Mouse (Mus musculus): ENCODE results near the gene Ano1.

Ano1 gene

GRCm38 (mm10) chr7:144696764-144697704 lies 54.7 kb downstream of the Ano1 start:
- no peak for DNase-seq

DNA sequence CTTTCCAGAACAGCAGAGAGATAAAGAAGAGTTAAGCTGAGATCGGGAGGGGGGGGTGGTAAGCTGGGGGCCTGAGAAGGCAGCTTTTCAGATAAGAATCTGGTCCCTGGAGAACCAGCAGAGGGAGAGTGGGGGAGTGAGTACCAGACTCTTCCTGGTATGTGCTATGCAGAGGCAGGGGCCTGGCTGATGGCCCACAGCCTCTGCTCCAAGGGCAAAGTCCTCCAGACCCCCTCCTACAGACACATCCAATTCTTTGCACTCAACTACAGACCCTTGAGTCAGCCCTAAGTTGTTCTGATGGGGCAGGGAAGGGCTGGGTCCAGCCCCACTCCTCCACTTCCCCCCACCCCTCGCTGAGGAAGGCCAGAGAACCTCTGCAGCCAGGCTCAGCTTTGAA lies 61.9 kb downstream of the Ano1 start:
- DNase-seq = no peak

DNA sequence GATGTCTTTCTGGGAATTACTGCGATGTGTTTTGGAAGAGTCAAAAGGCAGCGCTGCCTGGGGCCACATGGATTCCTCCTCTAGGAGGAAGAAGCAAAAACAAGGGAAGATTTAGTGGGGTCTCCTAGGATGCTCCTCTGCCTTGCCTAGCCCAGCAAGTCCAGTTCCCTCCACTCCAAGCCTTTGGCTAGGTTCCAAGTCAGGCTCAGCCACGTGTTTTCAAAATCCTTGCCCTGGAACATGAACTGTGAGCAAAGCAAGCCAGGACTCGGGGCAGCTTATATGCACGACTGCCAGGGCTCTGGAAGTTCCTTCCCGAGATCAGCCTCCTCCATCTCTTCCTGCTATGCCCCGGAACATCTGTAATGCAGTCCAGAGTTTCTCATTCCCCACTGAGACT lies 62.6 kb downstream of the Ano1 start:
- DNase-seq = no peak

DNA sequence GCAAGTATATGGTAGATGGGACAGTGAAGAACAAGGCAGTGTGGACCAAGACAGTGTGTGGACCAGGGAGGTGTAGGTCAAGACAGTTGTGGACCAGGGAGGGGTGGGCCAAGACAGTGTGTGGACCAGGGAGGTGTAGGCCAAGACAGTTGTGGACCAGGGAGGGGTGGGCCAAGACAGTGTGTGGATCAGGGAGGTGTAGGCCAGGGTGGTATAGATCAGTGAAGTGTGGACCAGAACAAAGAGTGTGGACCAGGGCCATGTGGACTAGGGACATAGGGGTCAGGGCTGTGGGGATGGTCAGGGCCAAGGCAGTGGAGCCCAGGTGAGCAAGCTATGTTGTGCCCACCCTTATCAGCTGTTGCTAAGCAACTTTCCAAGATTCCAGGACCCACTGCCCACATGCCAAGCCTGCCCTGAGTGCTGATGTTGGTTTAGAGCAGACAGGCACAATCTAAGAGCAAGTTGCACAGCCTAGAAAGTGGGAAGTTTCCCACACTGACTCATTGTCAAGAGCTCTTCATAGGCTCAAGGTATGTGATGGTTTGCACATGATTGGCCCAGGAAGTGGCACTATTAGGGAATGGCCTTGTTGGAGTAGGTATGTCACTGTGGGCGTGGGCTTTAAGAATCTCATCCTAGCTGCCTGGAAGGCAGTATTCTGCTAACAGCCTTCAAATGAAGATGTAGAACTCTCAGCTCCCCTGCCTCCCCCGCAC lies 64.0 kb downstream of the Ano1 start:
- no peak for DNase-seq

GRCm38 (mm10) chr7:144684947-144685346 lies 66.8 kb downstream of the Ano1 start:
- DNase-seq = no peak

- no peak for DNase-seq
These were observed 67.3 kb downstream of the Ano1 start for GRCm38 (mm10) chr7:144684467-144684866.

GRCm38 (mm10) chr7:144680096-144680495 lies 71.7 kb downstream of the Ano1 start:
- no peak for DNase-seq

DNA sequence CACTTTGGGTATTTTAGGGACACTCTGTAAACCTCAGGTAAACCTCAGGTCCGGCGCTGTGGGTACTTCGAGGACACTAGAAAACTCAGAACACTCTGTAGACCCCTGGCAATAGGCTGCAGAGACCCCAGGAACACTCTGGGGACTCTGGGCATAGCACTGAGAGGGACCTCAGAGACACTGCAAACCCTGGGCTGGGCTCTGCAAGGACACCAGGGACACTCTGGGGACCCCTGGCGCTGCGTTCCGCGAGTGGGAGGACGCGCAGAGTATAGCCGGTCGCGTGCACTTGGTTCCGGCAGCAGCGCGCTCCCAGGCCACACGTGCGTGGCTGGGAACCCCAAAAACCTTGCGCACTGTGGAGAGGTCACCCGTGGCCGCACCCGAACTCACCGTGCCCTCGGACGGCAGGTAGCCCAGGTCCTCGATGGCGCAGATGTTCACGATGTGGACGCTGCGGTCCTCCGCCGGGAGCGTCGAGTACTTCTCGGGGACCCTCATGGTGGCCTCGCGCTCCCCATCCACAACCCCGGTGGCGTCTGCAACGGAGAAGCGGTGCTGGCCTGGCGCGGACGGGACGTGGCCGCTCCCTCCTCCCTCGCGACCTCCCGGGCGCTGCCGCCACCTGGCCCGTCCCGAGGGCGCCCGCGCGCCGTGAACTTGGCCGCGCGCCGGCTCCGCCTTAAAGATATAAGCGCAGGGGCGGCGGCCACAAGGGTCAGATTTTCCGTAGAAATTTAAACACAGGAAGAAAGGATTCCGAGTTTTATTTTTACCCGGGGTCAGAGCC lies 73.3 kb downstream of the Ano1 start:
- no peak for DNase-seq

DNA sequence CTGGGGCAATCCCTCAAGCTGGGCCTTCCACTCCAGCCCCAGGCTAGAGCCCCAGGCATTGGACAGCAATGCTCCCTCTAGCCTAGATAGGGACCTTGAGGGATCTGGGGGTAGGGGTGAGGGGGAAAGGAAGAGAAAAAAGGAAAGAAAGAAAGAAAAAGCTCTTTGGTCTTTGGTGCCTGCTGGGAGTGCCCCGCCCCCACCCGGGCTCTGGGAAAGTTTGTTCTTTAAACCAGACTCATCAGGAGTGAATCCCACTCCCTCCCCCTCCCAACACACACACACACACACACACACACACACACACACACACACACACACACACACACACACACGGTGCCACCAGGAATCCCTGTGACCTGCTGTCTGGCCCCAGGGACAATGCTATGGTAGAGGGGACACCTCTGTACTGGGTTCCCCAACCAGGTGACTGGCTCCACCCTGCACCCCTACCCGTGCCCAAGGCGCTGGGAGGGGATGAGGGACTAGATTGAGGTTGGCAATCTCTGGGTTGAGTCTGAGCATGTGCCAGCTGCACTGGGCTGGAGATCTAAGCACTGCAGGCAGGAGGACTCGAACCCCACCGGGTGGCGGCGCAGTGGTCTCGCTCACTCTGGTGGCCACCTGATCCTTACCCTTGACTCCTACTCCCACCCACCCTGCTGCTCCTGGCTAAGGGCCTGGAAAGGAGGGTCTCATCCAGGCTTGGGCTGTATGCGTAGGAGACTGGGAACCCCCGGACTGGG lies 74.3 kb downstream of the Ano1 start:
- no peak for DNase-seq

DNA sequence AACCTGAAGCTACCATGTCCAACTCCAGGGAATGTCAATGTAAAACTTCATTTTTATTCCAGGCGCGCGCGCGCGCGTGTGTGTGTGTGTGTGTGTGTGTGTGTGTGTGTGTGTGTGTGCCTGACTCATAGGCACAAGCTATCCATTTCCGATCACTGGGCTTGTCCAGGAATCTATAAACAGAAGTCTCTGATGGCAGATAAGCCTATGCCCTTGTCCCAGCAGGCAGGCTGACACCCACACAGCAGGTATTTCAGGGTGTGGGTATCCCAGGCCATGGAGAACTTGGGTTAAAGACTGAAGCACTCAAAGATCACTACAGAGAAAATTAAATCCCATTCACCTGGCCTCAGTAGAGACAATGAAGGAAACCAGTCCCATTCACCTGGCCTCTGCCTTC lies 76.1 kb downstream of the Ano1 start:
- no peak for DNase-seq

GRCm38 (mm10) chr7:144669895-144670294 lies 81.9 kb downstream of the Ano1 start:
- no peak for DNase-seq

- no peak for DNase-seq
These were observed 83.0 kb downstream of the Ano1 start for GRCm38 (mm10) chr7:144668603-144669278.

DNA sequence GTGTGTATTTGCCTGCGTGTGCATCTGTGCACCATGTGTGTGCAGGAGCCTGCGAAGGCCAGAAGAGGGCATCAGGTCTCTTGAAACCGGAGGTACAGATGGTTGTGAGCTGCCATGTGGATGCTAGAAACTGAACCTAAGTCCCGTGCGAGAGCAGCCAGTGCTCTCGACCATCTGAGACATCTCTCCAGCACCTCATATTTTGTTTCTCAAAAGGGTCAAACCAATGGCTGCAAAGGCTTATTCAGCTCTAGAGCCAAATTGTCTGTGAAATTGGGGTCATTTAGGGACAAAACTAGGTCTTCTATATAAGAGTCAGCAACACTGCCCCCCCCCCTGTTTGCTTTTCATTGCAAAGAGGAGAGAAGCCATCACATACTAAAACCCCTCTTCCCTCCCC lies 84.7 kb downstream of the Ano1 start:
- no peak for DNase-seq

- no peak for DNase-seq
These were observed 86.2 kb downstream of the Ano1 start for GRCm38 (mm10) chr7:144665585-144665984.

GRCm38 (mm10) chr7:144663566-144663965 lies 88.2 kb downstream of the Ano1 start:
- no peak for DNase-seq

DNA sequence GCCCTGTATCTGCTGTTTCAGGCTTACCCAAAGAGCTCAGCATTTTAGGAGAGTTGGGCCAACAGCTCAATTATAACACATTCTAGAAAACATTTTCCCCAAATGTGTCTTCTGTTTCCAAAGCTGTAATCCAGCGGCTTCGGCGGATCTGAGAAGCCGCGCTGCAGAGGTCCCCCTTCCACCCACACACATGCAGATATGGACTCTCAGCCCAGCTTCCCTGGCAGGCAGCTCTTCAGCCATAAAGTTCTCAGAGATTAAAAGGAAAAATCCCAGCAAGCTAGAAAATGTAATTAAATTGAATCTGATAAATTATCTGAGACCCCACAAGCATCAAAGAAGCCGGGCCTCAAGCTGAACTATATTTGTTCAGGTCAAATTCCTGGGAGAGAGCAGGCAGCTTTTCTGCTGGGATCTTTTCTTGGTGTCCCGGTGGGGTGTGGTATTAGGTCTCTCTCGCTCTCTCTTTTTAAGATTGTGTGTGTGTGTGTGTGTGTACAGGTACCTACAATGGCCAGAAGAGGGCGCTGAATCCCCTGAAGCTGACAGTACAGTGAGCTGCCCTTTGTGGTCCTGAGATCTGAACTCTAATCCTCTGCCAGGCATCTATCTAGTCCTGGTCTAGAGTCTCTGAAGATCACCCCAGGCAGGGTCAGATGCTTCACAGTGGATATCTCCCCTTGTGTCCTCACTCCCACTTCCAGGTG lies 95.4 kb downstream of the Ano1 start:
- no peak for DNase-seq

DNA sequence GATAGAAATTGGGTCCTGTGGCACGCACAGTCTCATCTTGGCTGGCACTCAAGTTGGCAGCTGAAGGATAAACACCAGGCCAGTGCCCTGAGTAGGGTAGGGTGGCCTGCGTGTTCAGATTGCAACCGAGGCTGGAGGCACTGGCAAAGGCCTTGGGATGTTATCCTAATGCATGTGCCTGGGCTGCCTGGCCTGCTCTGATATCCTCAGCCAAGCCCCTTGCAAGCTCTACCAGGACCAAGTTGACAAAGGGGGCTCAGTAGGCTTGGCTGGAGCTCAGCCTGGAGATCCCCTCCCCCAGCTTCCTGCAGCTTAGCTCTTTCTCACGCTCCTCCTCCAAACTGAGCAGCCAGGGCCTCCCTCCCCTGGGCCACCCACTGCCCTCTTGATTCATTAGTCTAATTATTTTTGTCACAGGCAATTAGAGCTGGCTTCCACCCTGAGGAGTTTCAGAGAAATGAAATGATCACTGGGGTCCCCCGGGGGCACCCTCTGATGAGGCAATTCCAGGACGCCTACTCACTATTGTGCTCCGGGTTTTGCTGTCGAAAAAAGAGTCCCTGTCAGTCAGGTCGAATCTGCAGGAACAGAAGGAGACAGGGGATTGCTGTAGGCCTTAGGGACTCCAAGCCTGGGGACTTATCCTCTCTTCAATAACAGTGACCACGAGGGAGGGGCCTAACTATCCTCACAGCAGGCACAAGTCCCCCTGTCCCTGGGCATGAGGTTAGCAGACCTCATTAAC lies 97.9 kb downstream of the Ano1 start:
- peak; percentile 21 for DNase-seq

DNA sequence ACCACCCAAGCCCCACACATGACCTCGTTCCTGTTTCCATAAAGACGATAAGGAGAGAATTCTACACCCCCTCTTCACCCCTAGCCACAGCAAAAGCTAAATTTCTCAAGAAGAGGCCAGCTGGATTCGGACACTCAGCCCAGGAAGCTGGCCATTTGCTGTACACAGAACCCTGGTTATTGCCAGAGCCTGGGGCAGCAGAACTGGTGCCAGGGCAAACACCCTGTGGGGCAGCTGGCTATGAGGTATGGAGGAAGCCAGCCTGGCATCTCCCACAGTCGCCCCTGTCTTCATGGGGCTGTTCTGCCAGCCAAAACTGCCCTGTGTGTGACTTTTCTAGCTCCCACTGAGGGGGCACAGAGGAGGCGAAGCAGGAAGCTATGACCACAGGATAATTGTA lies 104.2 kb downstream of the Ano1 start:
- peak; percentile 25 for DNase-seq

DNA sequence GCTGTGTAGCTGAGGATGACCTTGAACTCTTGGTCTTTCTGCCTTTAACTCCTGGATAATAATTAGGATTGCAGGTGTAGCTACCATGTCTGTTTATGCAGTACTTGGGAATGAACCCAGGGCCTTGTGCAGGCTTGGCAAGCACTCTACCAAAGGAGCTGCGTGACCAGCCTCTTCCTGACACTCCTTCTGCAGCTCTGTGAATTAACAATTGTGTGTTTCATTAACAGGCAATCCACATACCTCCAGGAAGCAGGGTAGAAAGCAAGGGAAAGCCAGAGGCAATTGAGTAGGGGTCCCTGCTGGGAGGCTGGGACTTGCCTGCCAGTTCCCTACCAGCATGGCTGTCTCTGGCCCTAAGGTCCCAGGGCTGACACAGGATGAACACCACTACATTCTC lies 111.0 kb downstream of the Ano1 start:
- no peak for DNase-seq

DNA sequence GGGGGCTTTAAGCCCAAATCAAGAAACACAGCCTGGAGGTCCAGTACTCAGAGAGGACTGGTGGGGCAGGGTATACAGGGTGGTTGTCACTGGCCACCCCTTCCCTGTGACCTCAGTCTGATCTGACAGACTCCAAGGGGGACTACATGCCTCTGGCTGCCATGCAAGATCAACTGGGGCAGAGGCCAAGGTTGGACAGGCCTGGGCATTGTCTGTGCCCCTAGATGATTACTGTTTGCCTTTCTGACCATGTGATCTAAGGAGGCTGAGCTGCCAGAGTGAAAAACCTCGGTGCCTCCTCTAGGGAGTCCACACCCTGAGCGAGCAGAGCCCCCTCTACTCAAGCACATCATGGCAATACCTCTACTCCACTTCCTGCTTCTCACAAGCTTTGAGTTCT lies 115.8 kb downstream of the Ano1 start:
- no peak for DNase-seq

GRCm38 (mm10) chr7:144634875-144635274 lies 116.9 kb downstream of the Ano1 start:
- DNase-seq = no peak

Measured in cerebellum, adult 11-12 months (tissue).